Mouse (Mus musculus) lung, adult 18-20 months (tissue): ENCODE data around the gene Ccl3.

ENCODE experiments used
- DNase-seq, 2 experiments: peaks; one replicate each; pipeline ENCODE4 v3.0.0; 2022; ENCODE audit warnings: mixed read lengths in 2 of 2

Gene Ccl3

GRCm38 (mm10) chr11:83649305-83649841 is at the start of gene Ccl3:
Gene Ccl3 (minus strand): TSS chr11:83649355.
- DNase-seq, result no peak

GRCm38 (mm10) chr11:83692008-83692407 is 42.9 kb upstream of the Ccl3 start:
- no peak for DNase-seq

GRCm38 (mm10) chr11:83689918-83690317 is 40.8 kb upstream of the Ccl3 start:
- no peak for DNase-seq

- no peak for DNase-seq
These were observed 26.5 kb upstream of the Ccl3 start for GRCm38 (mm10) chr11:83675665-83676064.

GRCm38 (mm10) chr11:83671743-83672142 is 22.6 kb upstream of the Ccl3 start:
- peak in 1 of 2 experiments; percentile 28 for DNase-seq

GRCm38 (mm10) chr11:83663532-83663931 is 14.4 kb upstream of the Ccl3 start:
- no peak for DNase-seq

GRCm38 (mm10) chr11:83662204-83662603 is 13.0 kb upstream of the Ccl3 start, which contains the start of gene Ccl4:
Gene Ccl4 (plus strand): TSS chr11:83662584.
- no peak for DNase-seq

GRCm38 (mm10) chr11:83658797-83659196 is 9.6 kb upstream of the Ccl3 start:
- DNase-seq, result no peak

- DNase-seq, result no peak
These were observed 8.4 kb upstream of the Ccl3 start for GRCm38 (mm10) chr11:83657508-83657907.

- no peak for DNase-seq
These were observed 5.5 kb upstream of the Ccl3 start for GRCm38 (mm10) chr11:83654606-83655005.

GRCm38 (mm10) chr11:83646356-83647149 is 2.6 kb downstream of the Ccl3 start:
- no peak for DNase-seq

- no peak for DNase-seq
These were observed 3.6 kb downstream of the Ccl3 start, which contains the start of gene Rpl9-ps1 for GRCm38 (mm10) chr11:83645521-83645920. Gene Rpl9-ps1 (minus strand): TSS chr11:83645621.

- no peak for DNase-seq
These were observed 7.9 kb downstream of the Ccl3 start for GRCm38 (mm10) chr11:83641216-83641615.

GRCm38 (mm10) chr11:83640141-83640540 is 9.0 kb downstream of the Ccl3 start:
- peak in 1 of 2 experiments; percentile 52 for DNase-seq

GRCm38 (mm10) chr11:83639533-83639932 is 9.6 kb downstream of the Ccl3 start:
- DNase-seq, result no peak

GRCm38 (mm10) chr11:83638934-83639333 is 10.2 kb downstream of the Ccl3 start:
- no peak for DNase-seq

GRCm38 (mm10) chr11:83636742-83637235 is 12.4 kb downstream of the Ccl3 start:
- no peak for DNase-seq

GRCm38 (mm10) chr11:83634898-83635297 is 14.3 kb downstream of the Ccl3 start:
- DNase-seq, result no peak

GRCm38 (mm10) chr11:83634425-83634824 is 14.7 kb downstream of the Ccl3 start:
- no peak for DNase-seq

- no peak for DNase-seq
These were observed 16.4 kb downstream of the Ccl3 start for GRCm38 (mm10) chr11:83632744-83633143.

- no peak for DNase-seq
These were observed 18.1 kb downstream of the Ccl3 start for GRCm38 (mm10) chr11:83631065-83631464.

GRCm38 (mm10) chr11:83630630-83631029 is 18.5 kb downstream of the Ccl3 start:
- DNase-seq, result no peak

GRCm38 (mm10) chr11:83628808-83629207 is 20.3 kb downstream of the Ccl3 start:
- no peak for DNase-seq

- DNase-seq, result no peak
These were observed 25.6 kb downstream of the Ccl3 start for GRCm38 (mm10) chr11:83623586-83623985.
